Mouse (Mus musculus): ENCODE measurements around the gene Slc4a1ap.

GRCm38 (mm10) chr5:31494513-31495297, 32.1 kb upstream of the Slc4a1ap start, which contains the start of gene Gpn1:
- no peak for TF ChIP-seq CTCF (IDR thresholded peaks at IDR 0.05)
- no peak for TF ChIP-seq EP300 (IDR thresholded peaks at IDR 0.05)

All from lung, postnatal 0 days (tissue).